Mouse (Mus musculus): ENCODE measurements around the gene Fuz.

DNA sequence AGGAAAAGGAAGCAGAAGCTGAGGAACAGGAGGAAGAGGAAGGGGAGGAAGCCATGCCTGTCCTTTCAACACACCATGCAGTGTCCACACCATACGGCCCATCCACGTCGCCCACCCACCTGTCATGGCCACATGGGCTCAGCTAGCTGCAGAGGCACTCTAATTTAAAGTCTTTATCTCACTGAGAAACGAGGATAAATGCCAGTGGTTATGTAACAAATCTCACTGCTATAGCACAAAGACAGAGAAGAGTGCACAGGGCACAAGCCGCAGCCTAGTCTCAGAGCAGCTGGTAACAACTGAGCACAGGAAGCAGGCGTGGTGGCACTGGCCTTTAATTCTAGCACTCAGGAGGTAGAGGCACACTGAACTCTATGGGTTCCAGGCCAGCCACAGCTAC, 54.0 kb downstream of the Fuz start:
- TF ChIP-seq TAL1 (IDR thresholded peaks at IDR 0.05; ENCODE audit: low read length) (no peak), GATA1 (IDR thresholded peaks at IDR 0.05; ENCODE audit: low read length) (no peak)
